Mouse (Mus musculus): ENCODE measurements around the gene Ctnnal1.

The Ctnnal1 gene

GRCm38 (mm10) chr4:56861551-56861950, 3.4 kb downstream of the Ctnnal1 start:
- DNase-seq (ENCODE audit: low spot score in 2 of 2) = no peak

GRCm38 (mm10) chr4:56858733-56859132, 6.3 kb downstream of the Ctnnal1 start:
- DNase-seq (ENCODE audit: low spot score in 2 of 2) = no peak

GRCm38 (mm10) chr4:56856371-56856949, 8.5 kb downstream of the Ctnnal1 start:
- DNase-seq (ENCODE audit: low spot score in 2 of 2) = no peak

DNA sequence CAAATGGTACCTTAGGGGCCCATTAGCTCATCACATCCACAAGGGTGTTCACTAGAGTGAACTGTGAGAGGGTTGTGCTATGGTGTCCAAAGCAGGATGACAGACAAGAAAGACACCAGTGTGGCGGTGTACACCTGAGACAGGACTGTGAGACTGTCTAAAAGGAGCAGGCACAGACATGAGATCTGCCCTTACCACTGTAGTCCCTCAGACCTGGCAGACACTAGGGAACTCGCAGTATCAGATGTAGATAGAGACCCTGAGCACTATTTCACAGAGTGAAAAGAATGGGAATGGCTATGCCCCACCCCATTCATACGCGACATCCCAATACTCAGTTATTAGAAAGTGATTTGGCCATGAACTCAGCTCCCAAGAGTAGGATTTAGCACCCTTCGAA, 9.1 kb downstream of the Ctnnal1 start:
- no peak for DNase-seq (ENCODE audit: low spot score in 2 of 2)

GRCm38 (mm10) chr4:56850724-56851123, 14.3 kb downstream of the Ctnnal1 start:
- no peak for DNase-seq (ENCODE audit: low spot score in 2 of 2)

GRCm38 (mm10) chr4:56848044-56848443, 16.9 kb downstream of the Ctnnal1 start:
- no peak for DNase-seq (ENCODE audit: low spot score in 2 of 2)

DNA sequence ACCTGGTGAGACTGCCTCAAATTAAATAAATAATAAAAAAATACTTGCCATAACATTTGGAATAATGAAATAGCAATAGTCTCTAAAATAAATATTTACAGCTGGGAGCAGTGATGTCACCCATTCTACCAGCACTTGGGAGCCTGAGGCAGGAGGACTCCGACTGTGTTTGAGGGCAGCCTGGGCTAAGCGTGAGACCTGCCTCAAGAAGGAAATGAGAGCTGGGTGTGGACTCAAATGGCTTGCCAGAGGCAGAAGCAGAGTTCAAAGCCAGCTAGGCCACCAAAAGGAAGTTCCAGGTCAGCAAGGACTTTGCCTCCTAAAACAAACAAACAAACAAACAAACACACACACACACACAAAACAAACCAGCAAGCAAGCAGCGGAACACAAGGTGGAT, 17.6 kb downstream of the Ctnnal1 start:
- no peak for DNase-seq (ENCODE audit: low spot score in 2 of 2)

DNA sequence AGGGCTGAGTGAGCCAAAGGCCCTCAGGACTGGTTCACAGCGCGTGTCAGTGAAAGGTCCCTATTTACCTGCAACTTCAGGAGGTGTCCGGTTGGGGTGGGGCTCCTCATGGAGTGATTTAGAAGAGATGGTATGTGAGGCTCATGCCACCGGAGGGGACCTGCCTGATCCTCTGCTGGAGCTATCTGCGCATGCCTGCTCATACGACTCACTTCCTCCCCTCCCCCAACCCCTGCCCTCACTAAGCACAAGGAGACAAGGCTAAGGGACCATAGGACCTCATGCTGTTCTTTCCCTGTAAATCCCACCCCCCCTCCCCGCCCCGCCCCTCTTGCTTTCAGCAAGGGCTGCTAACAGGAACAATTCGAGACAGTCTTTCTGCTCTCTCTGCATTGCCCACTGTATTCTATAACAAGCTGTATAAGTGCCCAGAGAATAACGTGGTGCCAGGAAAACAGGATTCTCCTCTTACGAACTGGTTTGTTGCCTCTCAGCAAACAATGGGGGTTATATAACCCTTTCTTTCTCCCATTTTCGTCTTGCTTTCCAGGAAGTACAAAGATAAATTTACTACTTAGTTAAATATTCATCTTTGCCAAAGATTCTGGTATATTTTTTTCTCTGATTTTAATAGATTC, 19.0 kb downstream of the Ctnnal1 start:
- DNase-seq (ENCODE audit: low spot score in 2 of 2) = no peak

- no peak for DNase-seq (ENCODE audit: low spot score in 2 of 2)
Measured at GRCm38 (mm10) chr4:56844911-56845310, 20.1 kb downstream of the Ctnnal1 start.

GRCm38 (mm10) chr4:56843963-56844362, 21.0 kb downstream of the Ctnnal1 start:
- no peak for DNase-seq (ENCODE audit: low spot score in 2 of 2)

DNA sequence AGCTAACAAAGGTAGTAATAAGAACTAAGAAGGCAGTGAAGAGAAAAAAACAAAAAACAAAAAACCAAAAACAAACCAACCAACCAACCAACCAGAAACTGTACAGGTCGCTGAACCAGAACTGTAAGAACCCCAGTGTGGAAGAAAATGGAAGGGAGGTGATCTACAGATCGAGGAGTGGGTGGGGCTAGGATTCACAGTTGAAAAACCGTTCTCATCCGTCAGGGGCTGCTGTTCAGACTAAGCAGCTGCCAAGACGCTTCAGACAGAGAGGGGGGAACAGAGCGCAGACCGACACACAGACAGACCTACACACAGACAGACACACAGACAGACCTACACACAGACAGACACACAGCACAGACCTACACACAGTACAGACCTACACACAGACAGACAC, 22.5 kb downstream of the Ctnnal1 start:
- DNase-seq (ENCODE audit: low spot score in 2 of 2) = no peak

DNA sequence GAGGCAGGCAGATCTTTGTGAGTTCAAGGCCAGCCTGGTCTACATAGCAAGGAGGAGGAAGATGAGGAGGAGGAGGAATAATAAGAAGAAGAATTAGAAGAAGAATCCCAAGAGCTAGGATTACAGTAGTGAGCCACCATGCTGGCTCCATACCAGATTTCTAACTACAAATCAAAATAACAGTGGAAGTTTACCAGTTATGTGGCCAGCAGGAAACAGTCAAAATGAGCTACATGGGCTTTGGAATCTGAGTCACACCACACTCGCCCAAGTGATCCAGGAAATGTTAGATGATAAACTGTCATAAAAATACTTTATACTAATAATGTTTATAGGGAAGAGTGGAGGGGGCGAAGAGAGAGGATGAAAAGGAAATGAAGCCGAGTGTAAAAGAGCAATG, 24.7 kb downstream of the Ctnnal1 start:
- no peak for DNase-seq (ENCODE audit: low spot score in 2 of 2)

- no peak for DNase-seq (ENCODE audit: low spot score in 2 of 2)
Measured at GRCm38 (mm10) chr4:56837661-56838060, 27.3 kb downstream of the Ctnnal1 start.

GRCm38 (mm10) chr4:56831998-56832397, 33.0 kb downstream of the Ctnnal1 start:
- no peak for DNase-seq (ENCODE audit: low spot score in 2 of 2)

DNA sequence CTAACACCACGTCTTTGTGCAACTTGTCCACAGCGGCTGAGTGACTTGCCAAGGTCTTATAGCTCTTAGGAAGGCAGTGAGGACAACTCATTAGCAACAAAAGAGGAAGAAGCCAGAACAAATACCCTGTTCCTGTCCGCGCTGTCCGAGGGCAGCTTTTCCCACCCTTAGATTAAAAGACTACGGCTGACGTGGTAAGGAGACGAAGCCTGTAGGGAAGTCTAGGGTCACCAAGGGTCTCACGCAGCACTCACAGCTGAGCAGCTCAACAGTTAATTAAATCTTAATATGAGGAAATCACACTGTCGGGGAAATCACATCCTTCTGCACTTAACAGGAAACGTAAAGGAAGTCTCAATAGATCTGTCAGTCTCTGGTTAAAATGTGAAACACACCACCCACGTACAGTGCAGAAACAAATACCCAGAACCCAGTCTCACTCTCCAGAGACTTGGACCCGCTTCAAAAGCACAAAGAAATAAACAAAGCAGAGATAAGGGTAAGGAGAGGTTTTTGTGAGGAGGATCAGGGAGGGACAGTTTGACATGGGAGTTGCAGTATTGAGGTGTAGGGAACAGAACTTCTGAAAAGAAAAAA, 33.9 kb downstream of the Ctnnal1 start:
- no peak for DNase-seq (ENCODE audit: low spot score in 2 of 2)

GRCm38 (mm10) chr4:56829511-56829921, 35.5 kb downstream of the Ctnnal1 start:
- peak; percentile 23 to 29 for DNase-seq (ENCODE audit: low spot score in 2 of 2)

- no peak for DNase-seq (ENCODE audit: low spot score in 2 of 2)
Measured at GRCm38 (mm10) chr4:56828932-56829331, 36.1 kb downstream of the Ctnnal1 start.

DNA sequence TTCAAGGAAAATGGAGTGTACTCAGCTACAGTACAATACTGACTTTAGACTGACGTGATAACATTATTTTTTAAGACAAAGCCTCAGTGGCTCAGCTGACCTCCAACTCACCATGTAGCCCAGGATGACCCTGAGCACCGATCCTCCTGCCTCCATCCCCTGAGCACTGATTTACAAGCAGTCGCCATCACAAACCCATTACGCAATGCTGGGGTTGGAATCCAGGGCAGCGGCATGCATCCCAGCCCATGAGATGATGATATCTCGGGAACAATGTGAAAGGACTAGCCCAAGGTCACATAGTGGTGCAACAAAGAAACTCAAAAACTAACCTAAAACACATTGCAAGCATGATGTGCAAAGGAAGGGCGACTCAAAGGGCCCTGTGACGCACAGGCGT, 40.8 kb downstream of the Ctnnal1 start:
- DNase-seq (ENCODE audit: low spot score in 2 of 2) = no peak

- peak in 1 of 2 experiments; percentile 12 for DNase-seq (ENCODE audit: low spot score in 2 of 2)
Measured at GRCm38 (mm10) chr4:56820017-56820550, 44.9 kb downstream of the Ctnnal1 start.

GRCm38 (mm10) chr4:56815131-56815530, 49.9 kb downstream of the Ctnnal1 start:
- DNase-seq (ENCODE audit: low spot score in 2 of 2) = no peak

DNA sequence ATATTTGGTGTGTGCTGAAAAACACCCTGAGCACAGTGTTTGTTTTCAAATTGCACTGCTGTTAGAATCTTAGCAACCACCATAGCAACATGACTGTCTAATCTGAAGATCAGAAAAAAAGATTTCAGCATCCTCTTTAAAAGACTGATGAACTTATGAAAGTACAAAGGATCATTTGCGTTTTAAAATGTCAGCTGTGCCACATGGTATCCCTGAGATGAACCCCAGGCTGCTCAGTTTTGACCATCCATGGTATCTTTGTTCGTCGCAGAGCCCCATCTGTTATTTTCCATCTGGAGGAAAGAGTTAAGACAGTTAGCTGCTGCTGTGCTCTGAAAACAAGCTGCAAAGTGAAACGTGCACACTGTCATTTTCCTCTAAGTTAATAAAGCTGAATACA, 52.9 kb downstream of the Ctnnal1 start:
- no peak for DNase-seq (ENCODE audit: low spot score in 2 of 2)

DNA sequence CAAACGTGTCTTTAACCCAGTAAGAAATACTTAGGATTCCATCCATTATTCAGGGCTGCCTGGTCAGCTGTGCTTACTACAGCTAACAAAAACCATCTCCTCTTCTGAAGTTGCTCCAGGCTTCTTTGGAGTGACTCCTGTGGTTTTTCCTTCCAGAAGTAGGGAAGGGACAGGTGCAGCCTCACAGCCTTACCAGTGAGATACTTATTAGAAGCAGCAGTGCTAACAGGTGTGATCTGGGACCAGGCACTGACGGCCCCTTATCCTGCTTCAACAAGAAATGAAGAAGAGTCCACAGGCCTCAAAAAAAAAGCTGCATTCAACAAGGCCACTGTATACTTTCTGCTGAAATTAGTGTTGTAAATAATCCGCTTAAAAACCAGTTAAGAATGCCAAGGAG, 53.3 kb downstream of the Ctnnal1 start:
- no peak for DNase-seq (ENCODE audit: low spot score in 2 of 2)

DNA sequence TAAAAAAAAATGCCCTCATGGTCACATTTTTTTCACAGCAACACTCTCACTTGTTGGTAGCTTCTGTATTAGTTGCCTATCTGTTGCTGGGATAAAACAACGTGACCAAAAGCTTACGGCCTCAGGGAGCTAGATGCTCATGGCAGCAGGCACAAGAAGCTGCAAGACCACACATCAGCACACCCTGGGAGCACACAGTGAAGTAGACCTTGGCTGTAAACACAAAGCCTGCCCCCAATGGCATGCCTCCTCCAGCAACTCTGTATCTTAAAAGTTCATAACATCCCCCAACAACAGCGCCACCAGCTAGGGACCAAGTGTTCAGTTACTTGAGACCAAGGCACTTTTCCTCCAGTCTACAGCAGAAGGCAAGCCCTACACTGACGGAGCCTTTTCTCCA, 55.9 kb downstream of the Ctnnal1 start:
- no peak for DNase-seq (ENCODE audit: low spot score in 2 of 2)

Measured in heart, adult 9 months (tissue).